Mouse (Mus musculus): Measurements from ENCODE around the gene Arhgef6.

The Arhgef6 gene

DNA sequence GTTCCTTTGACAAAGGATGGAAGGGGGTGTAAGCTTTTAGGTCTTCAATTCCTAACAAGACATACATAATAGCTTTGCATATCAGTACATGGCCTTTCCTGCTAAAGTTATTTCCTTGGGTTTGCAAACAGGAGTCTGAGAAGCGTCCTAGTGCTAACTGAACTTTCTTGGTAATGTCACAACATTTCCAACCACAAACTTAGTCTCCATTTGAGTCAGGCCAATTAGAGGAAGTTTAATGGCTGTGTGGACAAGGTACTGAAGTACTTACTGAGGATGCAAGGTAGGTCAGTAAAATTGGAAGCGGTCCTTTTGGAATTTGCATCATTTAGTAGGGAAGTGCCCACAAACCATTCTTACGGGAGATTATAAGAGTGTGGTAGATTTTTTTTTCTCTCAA, 155.2 kb downstream of the Arhgef6 start:
- no peak for DNase-seq

DNA sequence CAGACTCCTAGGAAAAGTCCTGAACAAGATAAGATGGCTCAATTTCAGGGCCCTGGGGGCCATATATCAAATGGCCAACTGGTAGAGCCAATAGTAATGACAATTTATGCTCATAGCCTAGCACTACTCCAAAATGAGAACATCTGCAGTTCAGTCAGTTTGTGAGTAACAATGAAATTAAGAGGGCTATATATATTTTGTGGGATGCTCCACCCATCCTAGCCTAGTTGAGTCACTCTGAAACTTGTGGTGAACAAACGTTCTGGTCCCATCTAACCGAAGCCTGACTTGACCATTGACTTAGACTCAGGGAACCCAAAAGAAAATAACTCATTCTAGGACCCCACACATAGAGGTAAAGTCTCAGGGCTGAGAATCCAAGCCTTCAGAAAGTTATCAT, 156.1 kb downstream of the Arhgef6 start:
- DNase-seq: no peak
